Mouse (Mus musculus) thymus, postnatal 10 days (tissue): ENCODE results near the gene Erc1.
A peak's percentile ranks its signal among the peaks of the same experiment; 100 is the strongest.

Experiments used
- DNase-seq, 2 experiments: peaks; one replicate each; pipeline ENCODE4 v3.0.0; 2021; ENCODE audit warnings: low spot score in 2 of 2

Erc1 gene

GRCm38 (mm10) chr6:119590872-119591271 lies 257.1 kb downstream of the Erc1 start:
- DNase-seq = no peak

- DNase-seq = no peak
Measured at GRCm38 (mm10) chr6:119587897-119588296, 260.1 kb downstream of the Erc1 start.

- no peak for DNase-seq
Measured at GRCm38 (mm10) chr6:119587454-119587853, 260.5 kb downstream of the Erc1 start.

- no peak for DNase-seq
Measured at GRCm38 (mm10) chr6:119585652-119586375, 262.2 kb downstream of the Erc1 start.

GRCm38 (mm10) chr6:119584061-119584460 lies 263.9 kb downstream of the Erc1 start:
- DNase-seq = no peak

- DNase-seq = no peak
Measured at GRCm38 (mm10) chr6:119583165-119583564, 264.8 kb downstream of the Erc1 start.

- DNase-seq = no peak
Measured at GRCm38 (mm10) chr6:119576706-119577105, 271.3 kb downstream of the Erc1 start.

GRCm38 (mm10) chr6:119575331-119575730 lies 272.6 kb downstream of the Erc1 start:
- no peak for DNase-seq

GRCm38 (mm10) chr6:119572296-119572695 lies 275.7 kb downstream of the Erc1 start:
- DNase-seq = no peak

GRCm38 (mm10) chr6:119570797-119571196 lies 277.2 kb downstream of the Erc1 start:
- peak in 1 of 2 experiments; percentile 12 for DNase-seq

- no peak for DNase-seq
Measured at GRCm38 (mm10) chr6:119568339-119568738, 279.6 kb downstream of the Erc1 start.

GRCm38 (mm10) chr6:119565451-119566379 lies 282.3 kb downstream of the Erc1 start:
- DNase-seq = no peak

GRCm38 (mm10) chr6:119562558-119562957 lies 285.4 kb downstream of the Erc1 start:
- DNase-seq = no peak

GRCm38 (mm10) chr6:119558855-119559254 lies 289.1 kb downstream of the Erc1 start:
- no peak for DNase-seq

GRCm38 (mm10) chr6:119554439-119554838 lies 293.5 kb downstream of the Erc1 start:
- DNase-seq = peak in 1 of 2 experiments; percentile 20

GRCm38 (mm10) chr6:119544518-119544864 lies 303.5 kb downstream of the Erc1 start:
- no peak for DNase-seq

GRCm38 (mm10) chr6:119543803-119544517 lies 304.0 kb downstream of the Erc1 start, which contains the start of gene Wnt5b:
Wnt5b (minus strand) TSS chr6:119544347.
- peak in 1 of 2 experiments; percentile 42 for DNase-seq

- DNase-seq = peak; percentile 25 to 40
Measured at GRCm38 (mm10) chr6:119543456-119543802, 304.5 kb downstream of the Erc1 start.

- no peak for DNase-seq
Measured at GRCm38 (mm10) chr6:119535867-119536266, 312.1 kb downstream of the Erc1 start.

GRCm38 (mm10) chr6:119533170-119533709 lies 314.7 kb downstream of the Erc1 start:
- no peak for DNase-seq

- no peak for DNase-seq
Measured at GRCm38 (mm10) chr6:119529659-119530058, 318.3 kb downstream of the Erc1 start.

- DNase-seq = no peak
Measured at GRCm38 (mm10) chr6:119526498-119526897, 321.5 kb downstream of the Erc1 start.
